Mouse (Mus musculus) liver, embryonic 15.5 days (tissue): ENCODE data around the gene Rpgrip1. TPM values are rescaled to one million over a fixed set of nuclear protein-coding genes. Genes with fewer than 3 reads are reported as not detected.
"Not testable (repeated sequence)": the region's sequence is repeated elsewhere in the genome, so short reads cannot be mapped to it uniquely, and the experiment has no call there.

Source experiments
- ATAC-seq: fragments of 200-750 bp; cut with Nextera tagmentation; 2 replicates; pipeline ENCODE4 v1.8.0; 2017; ENCODE audit warnings: moderate number of reproducible peaks, mild to moderate bottlenecking, moderate library complexity; ENCODE audit not compliant: insufficient read depth
- H3K27ac ChIP-seq: fragments of 300-500 bp; sonication (generic); replicated peaks from 2 replicates; pipeline ENCODE4 v1.5.1; 2015; ENCODE audit warnings: mild to moderate bottlenecking, inconsistent platforms
- H3K27me3 ChIP-seq: fragments of 300-500 bp; sonication (generic); 2 replicates; pipeline ENCODE4 v1.6.1; 2015; ENCODE audit warnings: mild to moderate bottlenecking, inconsistent platforms
- H3K36me3 ChIP-seq: fragments of 300-500 bp; sonication (generic); replicated peaks from 2 replicates; pipeline ENCODE4 v1.6.1; 2015; ENCODE audit warnings: moderate library complexity, mild to moderate bottlenecking, inconsistent platforms
- H3K4me1 ChIP-seq: fragments of 300-500 bp; sonication (generic); replicated peaks from 2 replicates; pipeline ENCODE4 v1.6.1; 2015; ENCODE audit warnings: inconsistent platforms
- H3K4me2 ChIP-seq: fragments of 300-500 bp; sonication (generic); 2 replicates; pipeline ENCODE4 v1.6.1; 2015; ENCODE audit warnings: moderate library complexity, mild to moderate bottlenecking, inconsistent platforms
- H3K4me3 ChIP-seq: fragments of 300-500 bp; sonication (generic); replicated peaks from 2 replicates; pipeline ENCODE4 v1.5.1; 2015; ENCODE audit warnings: mild to moderate bottlenecking, inconsistent platforms
- H3K9ac ChIP-seq: fragments of 300-500 bp; sonication (generic); 2 replicates; pipeline ENCODE4 v1.6.1; 2015; ENCODE audit warnings: moderate library complexity, mild to moderate bottlenecking, inconsistent platforms
- H3K9me3 ChIP-seq: fragments of 300-500 bp; sonication (generic); replicated peaks from 2 replicates; pipeline ENCODE4 v1.6.1; 2016; ENCODE audit warnings: inconsistent platforms
- WGBS: fragments of 180-500 bp; shearing (Covaris S2); methylation state at CpG from one replicate; pipeline ENCODE4 v1.1.7; 2015; ENCODE audit warnings: mixed read lengths; ENCODE audit not compliant: insufficient replicate concordance; 5-methylcytosine and 5-hydroxymethylcytosine counted together
- polyA plus RNA-seq: library from polyadenylated mRNA; unstranded; fragments of >200 nt; fragmentation: Nextera tagmentation; extraction: Ambion mirVana; gene quantifications from 2 replicates; pipeline ENCODE4 v1.2.1, GENCODE M21; 2015

Rpgrip1 gene
- polyA plus RNA-seq = 37.6 and 39.5 TPM in 2 replicates

DNA sequence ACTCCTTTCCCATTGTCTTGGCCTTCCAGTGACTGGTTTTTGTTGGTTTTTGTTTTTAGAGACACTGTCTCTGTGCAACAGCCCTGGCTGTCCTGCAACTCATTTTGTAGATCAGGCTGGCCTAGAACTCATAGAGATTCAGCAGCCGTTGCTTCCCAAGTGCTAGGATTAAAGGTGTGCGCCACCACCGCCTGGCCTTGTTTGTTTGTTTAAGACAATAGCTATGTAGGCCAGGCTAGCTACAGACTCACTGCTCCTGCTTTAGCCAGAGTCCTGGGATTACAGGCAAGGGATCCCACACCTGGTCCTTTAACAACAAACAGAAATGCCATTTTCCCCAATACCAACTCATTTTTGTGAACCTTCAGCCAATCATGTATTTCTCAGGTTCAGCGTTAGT lies at the start of gene Rpgrip1:
TSS of gene Rpgrip1 (plus strand) at position 359 of the 400 bp plus-strand sequence.
- Histone ChIP-seq H3K4me3 (no peak within 1 kb of the TSS), H3K36me3 (no peaks in the 10 kb centered on the region), H3K9me3 (no peaks in the 10 kb centered on the region), H3K4me1 (peaks cover 13% of the 10 kb centered on the region), H3K27ac (no peak within 1 kb of the TSS), H3K27me3 (no peaks in the 10 kb centered on the region), H3K4me2 (no peak within 1 kb of the TSS), H3K9ac (no peak within 1 kb of the TSS)
- ATAC-seq = no peak
- 80% methylated on average over 4 of the region's 4 CpGs for WGBS

- 78% methylated on average over 1 of the region's 1 CpGs for WGBS
- H3K9ac ChIP-seq = no peak overlapping the region
Observed at GRCm38 (mm10) chr14:52060800-52061199, 49.7 kb upstream of the Rpgrip1 start.

GRCm38 (mm10) chr14:52061798-52062197 lies 48.7 kb upstream of the Rpgrip1 start:
- no peak overlapping the region for H3K9ac ChIP-seq
- no peaks in the 10 kb centered on the region for H3K27me3 ChIP-seq
- no peaks in the 10 kb centered on the region for H3K4me1 ChIP-seq
- ATAC-seq = no peak
- H3K36me3 ChIP-seq = no peaks in the 10 kb centered on the region
- H3K4me3 ChIP-seq = no peak overlapping the region
- WGBS = 71% methylated on average over 8 of the region's 8 CpGs
- no peak overlapping the region for H3K4me2 ChIP-seq
- no peak overlapping the region for H3K27ac ChIP-seq
- no peaks in the 10 kb centered on the region for H3K9me3 ChIP-seq

More at GRCm38 (mm10) chr14:52060800-52061199, 49.7 kb upstream of the Rpgrip1 start:
- Histone ChIP-seq H3K27ac (no peak overlapping the region), H3K27me3 (no peaks in the 10 kb centered on the region), H3K4me1 (no peaks in the 10 kb centered on the region), H3K9me3 (no peaks in the 10 kb centered on the region), H3K36me3 (no peaks in the 10 kb centered on the region), H3K4me2 (no peak overlapping the region), H3K4me3 (no peak overlapping the region)
- ATAC-seq = no peak

GRCm38 (mm10) chr14:52066135-52066534 lies 44.4 kb upstream of the Rpgrip1 start:
- 50% methylated on average over 4 of the region's 4 CpGs for WGBS
- no peak overlapping the region for H3K4me2 ChIP-seq
- no peaks in the 10 kb centered on the region for H3K9me3 ChIP-seq
- no peaks in the 10 kb centered on the region for H3K4me1 ChIP-seq
- no peak overlapping the region for H3K9ac ChIP-seq
- no peaks in the 10 kb centered on the region for H3K27me3 ChIP-seq
- peaks cover 6% of the 10 kb centered on the region for H3K36me3 ChIP-seq
- H3K4me3 ChIP-seq = no peak overlapping the region
- no peak for ATAC-seq
- no peak overlapping the region for H3K27ac ChIP-seq

GRCm38 (mm10) chr14:52071599-52072137 lies 38.8 kb upstream of the Rpgrip1 start:
- Histone ChIP-seq H3K4me3 (no peak overlapping the region), H3K4me2 (no peak overlapping the region), H3K36me3 (peaks cover 60% of the 10 kb centered on the region), H3K9ac (no peak overlapping the region), H3K4me1 (no peaks in the 10 kb centered on the region), H3K9me3 (no peaks in the 10 kb centered on the region), H3K27me3 (no peaks in the 10 kb centered on the region), H3K27ac (no peak overlapping the region)
- ATAC-seq = no peak
- 89% methylated on average over 15 of the region's 15 CpGs for WGBS

- Histone ChIP-seq H3K27ac (no peak overlapping the region), H3K4me1 (0 out of 2 replicates have a peak, but pooled peaks cover 3% of the 10 kb centered on the region), H3K4me2 (no peak overlapping the region), H3K4me3 (no peak overlapping the region), H3K9me3 (no peaks in the 10 kb centered on the region), H3K27me3 (no peaks in the 10 kb centered on the region), H3K9ac (no peak overlapping the region), H3K36me3 (peaks cover 86% of the 10 kb centered on the region)
- no peak for ATAC-seq
Observed at GRCm38 (mm10) chr14:52083083-52083482, 27.4 kb upstream of the Rpgrip1 start.

- 77% methylated on average over 1 of the region's 1 CpGs for WGBS
- Histone ChIP-seq H3K4me3 (no peak overlapping the region), H3K36me3 (peaks cover 80% of the 10 kb centered on the region), H3K4me2 (no peak overlapping the region), H3K9ac (no peak overlapping the region), H3K9me3 (no peaks in the 10 kb centered on the region), H3K4me1 (peaks cover 10% of the 10 kb centered on the region), H3K27ac (no peak overlapping the region), H3K27me3 (no peaks in the 10 kb centered on the region)
- ATAC-seq = no peak
Observed at GRCm38 (mm10) chr14:52094533-52094932, 16.0 kb upstream of the Rpgrip1 start.

DNA sequence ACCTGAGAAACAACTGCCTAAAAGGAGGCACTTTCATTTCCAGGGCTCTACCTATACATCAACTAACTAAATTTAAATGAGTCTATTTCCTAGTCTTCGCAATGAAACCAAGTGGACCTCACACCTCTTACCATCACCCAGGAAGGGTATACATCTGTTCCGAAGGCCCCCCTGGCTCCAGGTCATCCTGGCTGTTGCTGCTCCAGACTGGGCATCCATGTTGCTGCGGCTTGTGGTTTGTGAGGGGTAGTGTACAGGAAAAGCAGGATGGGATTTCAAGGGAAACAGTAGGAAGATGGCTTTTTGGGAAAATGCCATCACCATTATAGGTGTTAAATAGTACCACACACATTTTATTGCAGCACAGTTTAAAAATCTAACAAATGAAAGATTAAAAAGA lies 13.3 kb upstream of the Rpgrip1 start:
- not testable (repeated sequence) for H3K27me3 ChIP-seq, H3K9me3 ChIP-seq, H3K4me2 ChIP-seq, H3K9ac ChIP-seq, H3K4me3 ChIP-seq, ATAC-seq, H3K27ac ChIP-seq
- WGBS = 95% methylated on average over 3 of the region's 3 CpGs
- peaks cover 65% of the 10 kb centered on the region for H3K36me3 ChIP-seq
- H3K4me1 ChIP-seq = peaks cover 31% of the 10 kb centered on the region

DNA sequence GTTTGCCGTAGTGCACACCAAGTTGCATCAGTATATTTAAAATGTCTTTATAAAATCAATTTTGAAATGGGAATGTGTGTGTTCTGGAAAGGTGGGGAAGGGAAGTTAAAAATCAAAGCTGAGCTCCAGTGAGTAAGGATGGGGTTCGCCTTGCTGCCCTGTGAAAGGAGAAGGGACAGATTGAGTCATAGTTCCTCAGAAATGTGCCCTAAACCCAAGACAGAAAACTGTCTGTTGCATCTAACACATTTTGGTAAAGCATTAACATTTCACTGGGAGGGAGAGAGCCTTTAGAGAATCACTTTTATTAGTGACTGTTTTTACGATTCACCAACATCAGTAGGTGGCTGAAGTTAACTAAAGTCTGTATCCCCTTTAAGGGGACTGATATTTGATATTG lies 12.1 kb upstream of the Rpgrip1 start:
- peaks cover 54% of the 10 kb centered on the region for H3K36me3 ChIP-seq

DNA sequence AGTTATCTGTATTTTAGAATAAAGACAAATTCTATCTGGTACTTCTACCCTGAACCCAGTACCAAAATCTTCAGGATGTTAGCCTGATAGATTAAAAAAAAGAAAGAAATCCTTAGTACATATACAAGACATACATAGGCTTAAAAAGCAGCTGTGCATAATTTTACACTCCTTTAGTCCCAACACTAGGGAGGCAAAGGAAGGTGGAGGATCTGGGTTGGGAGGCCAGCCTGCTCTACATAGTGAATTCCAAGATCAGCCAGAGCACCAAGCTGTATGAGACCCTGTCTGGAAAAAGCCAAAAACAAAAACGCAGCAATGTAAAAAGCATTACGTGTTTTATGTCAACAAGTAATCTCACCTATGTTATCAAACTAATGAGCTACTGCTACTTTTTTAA lies 10.9 kb upstream of the Rpgrip1 start:
- H3K4me1 ChIP-seq = peaks cover 38% of the 10 kb centered on the region
- no peaks in the 10 kb centered on the region for H3K27me3 ChIP-seq
- H3K4me2 ChIP-seq = peak overlapping the region; percentile 20; the same call in 1 of the 2 replicates
- H3K27ac ChIP-seq = no peak overlapping the region
- 75% methylated on average over 2 of the region's 2 CpGs for WGBS
- ATAC-seq = no peak
- no peaks in the 10 kb centered on the region for H3K9me3 ChIP-seq
- peaks cover 45% of the 10 kb centered on the region for H3K36me3 ChIP-seq
- no peak overlapping the region for H3K9ac ChIP-seq
- H3K4me3 ChIP-seq = no peak overlapping the region

More for the DNA sequence above, 12.1 kb upstream of the Rpgrip1 start:
- not testable (repeated sequence) for H3K4me3 ChIP-seq, H3K27ac ChIP-seq, H3K9ac ChIP-seq, H3K9me3 ChIP-seq, ATAC-seq, H3K27me3 ChIP-seq, H3K4me2 ChIP-seq
- 73% methylated on average over 3 of the region's 3 CpGs for WGBS
- H3K4me1 ChIP-seq = peaks cover 35% of the 10 kb centered on the region

DNA sequence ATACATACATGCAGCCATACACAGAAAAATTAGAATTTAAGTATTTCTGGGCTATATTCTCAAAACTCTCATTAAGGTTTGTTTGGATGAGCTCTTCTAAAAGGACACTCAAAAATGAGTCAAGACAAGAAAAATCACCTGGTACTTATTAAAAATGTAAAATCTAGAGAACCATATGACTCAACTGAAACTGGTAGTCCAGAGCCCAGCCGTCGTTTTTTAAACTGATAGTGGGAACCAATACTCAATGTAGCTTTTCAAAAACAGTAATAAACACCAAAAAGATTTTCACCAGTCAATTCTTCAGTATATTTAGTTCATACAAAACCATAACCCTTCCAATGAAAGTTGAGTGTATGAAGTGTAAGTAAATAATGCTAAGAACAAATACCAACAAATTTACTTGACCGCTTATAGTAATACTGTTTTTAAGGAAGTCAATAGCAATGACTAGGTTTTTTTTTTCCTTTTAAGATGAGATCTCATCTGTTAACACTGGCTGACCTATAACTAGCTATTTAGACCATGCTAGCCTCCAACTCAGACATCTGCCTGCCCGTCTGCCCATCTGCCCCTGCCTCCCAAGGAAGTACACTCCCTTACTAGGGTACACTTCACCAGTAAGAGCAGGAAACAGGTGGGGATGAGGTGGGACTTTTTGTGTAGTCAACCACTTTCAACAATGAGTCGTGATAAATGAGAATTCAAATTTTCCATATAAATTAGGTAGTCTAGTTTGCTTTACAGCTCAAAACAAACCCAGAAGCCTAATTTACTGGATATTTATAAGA lies 10.1 kb upstream of the Rpgrip1 start:
- WGBS = 42% methylated on average over 5 of the region's 5 CpGs
- Histone ChIP-seq H3K36me3 (peaks cover 37% of the 10 kb centered on the region), H3K27ac (no peak overlapping the region), H3K9ac (no peak overlapping the region), H3K9me3 (no peaks in the 10 kb centered on the region), H3K4me1 (peaks cover 45% of the 10 kb centered on the region), H3K27me3 (no peaks in the 10 kb centered on the region), H3K4me2 (peak overlapping the region; percentile 45), H3K4me3 (peak overlapping the region; percentile 86; the same call in 1 of the 2 replicates)
- no peak for ATAC-seq
